ENCODE assay signal across 11 mouse cellular contexts in the genomic region with DNA sequence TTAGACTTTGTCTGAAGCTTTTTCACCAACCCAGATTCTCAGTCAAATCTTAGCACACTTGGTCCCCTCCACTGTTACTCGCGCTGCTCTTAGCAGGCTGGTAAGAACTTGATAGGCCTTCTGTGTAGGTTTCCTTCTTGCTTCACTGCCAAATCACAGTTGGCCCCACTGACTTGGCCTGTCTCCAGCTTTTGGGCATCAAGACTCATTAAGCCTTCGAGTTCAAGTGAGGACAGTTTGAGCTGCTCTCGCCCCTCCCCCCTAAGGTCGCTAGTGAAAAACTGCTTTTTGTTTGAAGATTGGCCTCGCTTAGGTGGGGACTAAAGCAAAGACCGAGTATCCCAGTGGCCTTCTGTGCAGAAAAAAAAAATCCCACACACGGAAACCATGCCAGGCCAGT.
DNase-seq lines count a peak whose midpoint lies in the region; ATAC-seq lines count a peak whose summit lies in the region.
"Had no signal": no experiment of that assay in that cellular context is flagged by ENCODE, and none has a peak within 500 bp of the region (broad histone marks: within the 10 kb centered on the region; RNA-seq: fewer than 3 reads in every experiment).

No protein-coding gene starts in this region.

- H3K4me3 ChIP-seq in kidney, embryonic 16.5 days (ENCODE audit: low read length), result no peak overlapping the region
- H3K4me3 ChIP-seq in forebrain, embryonic 15.5 days, result no peak overlapping the region
- H3K4me3 ChIP-seq in heart, embryonic 11.5 days (ENCODE audit: low read depth, low read length), result no peak overlapping the region
- H3K4me3 ChIP-seq: embryonic facial prominence, embryonic 12.5 days had no signal

- no peaks in the 10 kb centered on the region for H3K27me3 ChIP-seq in kidney, embryonic 16.5 days (ENCODE audit: insufficient read depth, low read length)
- H3K27me3 ChIP-seq in forebrain, embryonic 15.5 days, result no peaks in the 10 kb centered on the region
- H3K27me3 ChIP-seq in heart, embryonic 11.5 days (ENCODE audit: control insufficient read depth, insufficient read depth, low read length), result no peaks in the 10 kb centered on the region
- H3K27me3 ChIP-seq: embryonic facial prominence, embryonic 12.5 days had no signal

- H3K9ac ChIP-seq in kidney, embryonic 16.5 days (replicated peaks; ENCODE audit: low read length), result no peak overlapping the region
- no peak overlapping the region for H3K9ac ChIP-seq in forebrain, embryonic 15.5 days (replicated peaks)
- H3K9ac ChIP-seq in heart, embryonic 11.5 days (ENCODE audit: low read depth, low read length), result no peak overlapping the region
- H3K9ac ChIP-seq: embryonic facial prominence, embryonic 12.5 days had no signal

- no peak for ATAC-seq in kidney, embryonic 16.5 days (ENCODE audit: low FRiP score, low TSS enrichment)
- ATAC-seq in forebrain, embryonic 15.5 days (replicated peaks), result peak; percentile 76
- no peak for ATAC-seq in erythroblast, adult 5-6 weeks (replicated peaks; ENCODE audit: low FRiP score, poor library complexity, severe bottlenecking)
- no peak for ATAC-seq in heart, embryonic 11.5 days (replicated peaks; ENCODE audit: insufficient number of reproducible peaks, low FRiP score, low TSS enrichment)

- no peak overlapping the region for H3K4me2 ChIP-seq in kidney, embryonic 16.5 days (replicated peaks; ENCODE audit: low read depth, low read length)
- H3K4me2 ChIP-seq in forebrain, embryonic 15.5 days (replicated peaks), result no peak overlapping the region
- H3K4me2 ChIP-seq in heart, embryonic 11.5 days, result no peak overlapping the region
- H3K4me2 ChIP-seq: embryonic facial prominence, embryonic 12.5 days had no signal

- DNase-seq in kidney, adult 18-20 months, result peak; percentile 41
- peak; percentile 55 to 70 for DNase-seq in adrenal gland, postnatal 36 days
- DNase-seq in left cerebral cortex, postnatal 4 days, result peak; percentile 89
- no peak for DNase-seq in gastrocnemius, postnatal 10 days

- no peaks in the 10 kb centered on the region for H3K9me3 ChIP-seq in kidney, embryonic 16.5 days (ENCODE audit: low read length)
- H3K9me3 ChIP-seq in forebrain, embryonic 15.5 days, result no peaks in the 10 kb centered on the region
- H3K9me3 ChIP-seq in heart, embryonic 11.5 days (replicated peaks; ENCODE audit: control insufficient read depth, low read length), result no peaks in the 10 kb centered on the region
- H3K9me3 ChIP-seq: embryonic facial prominence, embryonic 12.5 days had no signal

- no peak overlapping the region for H3K27ac ChIP-seq in kidney, embryonic 16.5 days (ENCODE audit: low read length)
- peak overlapping the region; percentile 34 for H3K27ac ChIP-seq in forebrain, embryonic 15.5 days (replicated peaks)
- no peak overlapping the region for H3K27ac ChIP-seq in heart, embryonic 11.5 days (ENCODE audit: low read depth, low read length)
- H3K27ac ChIP-seq: embryonic facial prominence, embryonic 12.5 days; kidney, postnatal 0 days had no signal

- no peaks in the 10 kb centered on the region for H3K36me3 ChIP-seq in kidney, embryonic 16.5 days (ENCODE audit: insufficient read depth, low read length)
- H3K36me3 ChIP-seq in forebrain, embryonic 15.5 days, result no peaks in the 10 kb centered on the region
- H3K36me3 ChIP-seq in heart, embryonic 11.5 days (ENCODE audit: control insufficient read depth, insufficient read depth, low read length), result no peaks in the 10 kb centered on the region
- H3K36me3 ChIP-seq: embryonic facial prominence, embryonic 12.5 days; G1E had no signal

- WGBS in kidney, embryonic 16.5 days, result 65% methylated on average over 8 of the region's 8 CpGs
- 20% methylated on average over 8 of the region's 8 CpGs for WGBS in forebrain, embryonic 15.5 days
- 68% methylated on average over 8 of the region's 8 CpGs for WGBS in heart, embryonic 11.5 days (ENCODE audit: insufficient replicate concordance)

- intact Hi-C loops in left cerebral cortex, postnatal 4 days (cut with DNase I), result no loop called here

- peaks cover 15% of the 10 kb centered on the region for H3K4me1 ChIP-seq in kidney, embryonic 16.5 days (ENCODE audit: insufficient read depth, low read length)
- H3K4me1 ChIP-seq in forebrain, embryonic 15.5 days, result peaks cover 31% of the 10 kb centered on the region
- H3K4me1 ChIP-seq in heart, embryonic 11.5 days (ENCODE audit: control insufficient read depth, insufficient read depth, low read length), result peaks cover 15% of the 10 kb centered on the region
